Mouse (Mus musculus) kidney, embryonic 15.5 days (tissue): ENCODE measurements around the gene 1810062G17Rik. TPM values are rescaled to one million over a fixed set of nuclear protein-coding genes. Genes with fewer than 3 reads are reported as not detected.
A peak's percentile ranks its signal among the peaks of the same experiment; 100 is the strongest.

Source experiments
- ATAC-seq: fragments of 200-750 bp; cut with Nextera tagmentation; replicated peaks from 2 replicates; pipeline ENCODE4 v1.8.0; 2017; ENCODE audit warnings: moderate TSS enrichment; ENCODE audit not compliant: low FRiP score
- H3K27ac ChIP-seq: fragments of 300-500 bp; sonication (generic); 2 replicates; pipeline ENCODE4 v1.5.1; 2015; ENCODE audit warnings: mild to moderate bottlenecking, inconsistent platforms
- H3K27me3 ChIP-seq: fragments of 300-500 bp; sonication (generic); 2 replicates; pipeline ENCODE4 v1.6.1; 2015; ENCODE audit warnings: inconsistent platforms
- H3K36me3 ChIP-seq: fragments of 300-500 bp; sonication (generic); 2 replicates; pipeline ENCODE4 v1.6.1; 2015; ENCODE audit warnings: inconsistent platforms
- H3K4me1 ChIP-seq: fragments of 300-500 bp; sonication (generic); 2 replicates; pipeline ENCODE4 v1.6.1; 2015; ENCODE audit warnings: inconsistent platforms
- H3K4me2 ChIP-seq: fragments of 300-500 bp; sonication (generic); 2 replicates; pipeline ENCODE4 v1.6.1; 2015; ENCODE audit warnings: moderate library complexity, mild to moderate bottlenecking, inconsistent platforms
- H3K4me3 ChIP-seq: fragments of 300-500 bp; sonication (generic); replicated peaks from 2 replicates; pipeline ENCODE4 v1.5.1; 2015; ENCODE audit warnings: mild to moderate bottlenecking, inconsistent platforms
- H3K9ac ChIP-seq: fragments of 300-500 bp; sonication (generic); 2 replicates; pipeline ENCODE4 v1.6.1; 2015; ENCODE audit warnings: mild to moderate bottlenecking, inconsistent platforms
- H3K9me3 ChIP-seq: fragments of 300-500 bp; sonication (generic); replicated peaks from 2 replicates; pipeline ENCODE4 v1.6.1; 2016; ENCODE audit warnings: inconsistent platforms
- WGBS: fragments of 180-500 bp; shearing (Covaris S2); methylation state at CpG from one replicate; pipeline ENCODE4 v1.1.7; 2015; ENCODE audit warnings: mixed read lengths; 5-methylcytosine and 5-hydroxymethylcytosine counted together
- polyA plus RNA-seq: library from polyadenylated mRNA; unstranded; fragments of >200 nt; fragmentation: Nextera tagmentation; extraction: Ambion mirVana; gene quantifications from 2 replicates; pipeline ENCODE4 v1.2.1, GENCODE M21; 2015

Gene 1810062G17Rik
- polyA plus RNA-seq, 1 experiment from 2014 or later, result 1.8 TPM

GRCm38 (mm10) chr3:36480486-36480885, 4.7 kb downstream of the 1810062G17Rik start:
- WGBS, result 76% methylated on average over 2 of the region's 2 CpGs
- Histone ChIP-seq H3K36me3 (no peaks in the 10 kb centered on the region), H3K27ac (no peak overlapping the region)

GRCm38 (mm10) chr3:36481776-36482193, 6.0 kb downstream of the 1810062G17Rik start:
- H3K36me3 ChIP-seq, result no peaks in the 10 kb centered on the region
- peak overlapping the region; percentile 85 for H3K27ac ChIP-seq
- H3K9ac ChIP-seq, result no peak overlapping the region; the same call in 1 of the 2 replicates
- peaks cover 26% of the 10 kb centered on the region for H3K4me1 ChIP-seq
- H3K27me3 ChIP-seq, result no peaks in the 10 kb centered on the region
- no peaks in the 10 kb centered on the region for H3K9me3 ChIP-seq
- H3K4me2 ChIP-seq, result 0 out of 2 replicates have a peak overlapping the region, but pooled peaks have one; percentile 10
- H3K4me3 ChIP-seq, result no peak overlapping the region
- WGBS, result 20% methylated on average over 11 of the region's 11 CpGs
- ATAC-seq, result peak; percentile 50; the same call in 1 of the 2 replicates

More at GRCm38 (mm10) chr3:36480486-36480885, 4.7 kb downstream of the 1810062G17Rik start:
- Histone ChIP-seq H3K9ac (no peak overlapping the region), H3K4me2 (no peak overlapping the region), H3K9me3 (no peaks in the 10 kb centered on the region), H3K4me1 (peaks cover 34% of the 10 kb centered on the region), H3K4me3 (no peak overlapping the region), H3K27me3 (no peaks in the 10 kb centered on the region)
- ATAC-seq, result no peak

- ATAC-seq, result no peak
- Histone ChIP-seq H3K36me3 (no peaks in the 10 kb centered on the region), H3K4me3 (no peak overlapping the region), H3K9ac (no peak overlapping the region), H3K4me1 (peaks cover 20% of the 10 kb centered on the region), H3K4me2 (peak overlapping the region; percentile 30; the same call in 1 of the 2 replicates), H3K27me3 (no peaks in the 10 kb centered on the region), H3K27ac (0 out of 2 replicates have a peak overlapping the region, but pooled peaks have one; percentile 32), H3K9me3 (no peaks in the 10 kb centered on the region)
- 28% methylated on average over 9 of the region's 9 CpGs for WGBS
Measured at GRCm38 (mm10) chr3:36482940-36483339, 7.2 kb downstream of the 1810062G17Rik start.

GRCm38 (mm10) chr3:36484292-36484691, 8.6 kb downstream of the 1810062G17Rik start:
- H3K36me3 ChIP-seq, result no peaks in the 10 kb centered on the region
- WGBS, result 85% methylated on average over 4 of the region's 4 CpGs
- no peak overlapping the region for H3K4me3 ChIP-seq
- H3K9me3 ChIP-seq, result no peaks in the 10 kb centered on the region
- no peak for ATAC-seq
- no peak overlapping the region for H3K9ac ChIP-seq
- no peak overlapping the region for H3K4me2 ChIP-seq
- H3K27ac ChIP-seq, result no peak overlapping the region
- H3K4me1 ChIP-seq, result peaks cover 16% of the 10 kb centered on the region
- H3K27me3 ChIP-seq, result no peaks in the 10 kb centered on the region

GRCm38 (mm10) chr3:36486176-36486575, 10.4 kb downstream of the 1810062G17Rik start:
- H3K9ac ChIP-seq, result no peak overlapping the region
- no peak overlapping the region for H3K27ac ChIP-seq
- H3K4me3 ChIP-seq, result no peak overlapping the region
- no peak overlapping the region for H3K4me2 ChIP-seq
- H3K4me1 ChIP-seq, result peaks cover 16% of the 10 kb centered on the region
- H3K9me3 ChIP-seq, result no peaks in the 10 kb centered on the region
- H3K27me3 ChIP-seq, result no peaks in the 10 kb centered on the region
- ATAC-seq, result no peak
- no peaks in the 10 kb centered on the region for H3K36me3 ChIP-seq
- 52% methylated on average over 6 of the region's 6 CpGs for WGBS

GRCm38 (mm10) chr3:36486881-36487280, 11.1 kb downstream of the 1810062G17Rik start:
- no peak overlapping the region for H3K4me2 ChIP-seq
- peaks cover 12% of the 10 kb centered on the region for H3K4me1 ChIP-seq
- 88% methylated on average over 6 of the region's 6 CpGs for WGBS
- no peaks in the 10 kb centered on the region for H3K36me3 ChIP-seq
- H3K4me3 ChIP-seq, result no peak overlapping the region
- ATAC-seq, result no peak
- H3K27me3 ChIP-seq, result no peaks in the 10 kb centered on the region
- no peak overlapping the region for H3K27ac ChIP-seq
- H3K9ac ChIP-seq, result no peak overlapping the region
- H3K9me3 ChIP-seq, result no peaks in the 10 kb centered on the region

- no peaks in the 10 kb centered on the region for H3K36me3 ChIP-seq
- H3K4me1 ChIP-seq, result peaks cover under 1% of the 10 kb centered on the region; the same call in 1 of the 2 replicates
- H3K27me3 ChIP-seq, result no peaks in the 10 kb centered on the region
- ATAC-seq, result no peak
- no peak overlapping the region for H3K9ac ChIP-seq
- H3K4me3 ChIP-seq, result no peak overlapping the region
- no peaks in the 10 kb centered on the region for H3K9me3 ChIP-seq
- WGBS, result 45% methylated on average over 1 of the region's 1 CpGs
- no peak overlapping the region for H3K27ac ChIP-seq
- no peak overlapping the region for H3K4me2 ChIP-seq
Measured at GRCm38 (mm10) chr3:36488367-36488766, 12.6 kb downstream of the 1810062G17Rik start.

- Histone ChIP-seq H3K27me3 (no peaks in the 10 kb centered on the region), H3K27ac (no peak overlapping the region), H3K4me3 (no peak overlapping the region), H3K9ac (no peak overlapping the region), H3K9me3 (no peaks in the 10 kb centered on the region), H3K4me2 (no peak overlapping the region), H3K4me1 (no peaks in the 10 kb centered on the region), H3K36me3 (no peaks in the 10 kb centered on the region)
- WGBS, result 86% methylated on average over 6 of the region's 6 CpGs
- ATAC-seq, result no peak
Measured at GRCm38 (mm10) chr3:36488899-36489589, 13.3 kb downstream of the 1810062G17Rik start.

GRCm38 (mm10) chr3:36489590-36489910, 13.8 kb downstream of the 1810062G17Rik start:
- Histone ChIP-seq H3K36me3 (no peaks in the 10 kb centered on the region), H3K27ac (no peak overlapping the region), H3K27me3 (no peaks in the 10 kb centered on the region), H3K4me3 (no peak overlapping the region), H3K9ac (no peak overlapping the region), H3K4me2 (no peak overlapping the region), H3K9me3 (no peaks in the 10 kb centered on the region), H3K4me1 (no peaks in the 10 kb centered on the region)
- 89% methylated on average over 1 of the region's 1 CpGs for WGBS
- ATAC-seq, result no peak

- Histone ChIP-seq H3K36me3 (no peaks in the 10 kb centered on the region), H3K27ac (no peak overlapping the region), H3K9me3 (no peaks in the 10 kb centered on the region), H3K4me1 (0 out of 2 replicates have a peak, but pooled peaks cover 4% of the 10 kb centered on the region), H3K4me2 (no peak overlapping the region), H3K9ac (no peak overlapping the region), H3K4me3 (no peak overlapping the region), H3K27me3 (0 out of 2 replicates have a peak, but pooled peaks cover 2% of the 10 kb centered on the region)
- no peak for ATAC-seq
- WGBS, result 87% methylated on average over 5 of the region's 5 CpGs
Measured at GRCm38 (mm10) chr3:36491535-36491934, 15.8 kb downstream of the 1810062G17Rik start.

GRCm38 (mm10) chr3:36492716-36493391, 17.1 kb downstream of the 1810062G17Rik start:
- Histone ChIP-seq H3K9ac (no peak overlapping the region), H3K27me3 (0 out of 2 replicates have a peak, but pooled peaks cover 2% of the 10 kb centered on the region), H3K27ac (no peak overlapping the region), H3K4me3 (no peak overlapping the region), H3K4me1 (0 out of 2 replicates have a peak, but pooled peaks cover 4% of the 10 kb centered on the region), H3K9me3 (no peaks in the 10 kb centered on the region), H3K36me3 (no peaks in the 10 kb centered on the region), H3K4me2 (no peak overlapping the region)
- no peak for ATAC-seq
- 86% methylated on average over 9 of the region's 9 CpGs for WGBS

GRCm38 (mm10) chr3:36493641-36494283, 18.0 kb downstream of the 1810062G17Rik start:
- H3K36me3 ChIP-seq, result no peaks in the 10 kb centered on the region
- H3K27me3 ChIP-seq, result 0 out of 2 replicates have a peak, but pooled peaks cover 2% of the 10 kb centered on the region
- no peak for ATAC-seq
- H3K9me3 ChIP-seq, result no peaks in the 10 kb centered on the region
- no peak overlapping the region for H3K9ac ChIP-seq
- no peak overlapping the region for H3K4me3 ChIP-seq
- WGBS, result 72% methylated on average over 6 of the region's 6 CpGs
- 0 out of 2 replicates have a peak, but pooled peaks cover 4% of the 10 kb centered on the region for H3K4me1 ChIP-seq
- H3K4me2 ChIP-seq, result no peak overlapping the region
- H3K27ac ChIP-seq, result no peak overlapping the region
